Mouse (Mus musculus) urinary bladder, postnatal 4 days (tissue): ENCODE data around the gene Serpinh1.
A peak's percentile ranks its signal among the peaks of the same experiment; 100 is the strongest.

ENCODE experiments used
- DNase-seq, 2 experiments: peaks; one replicate each; pipeline ENCODE4 v3.0.0; 2021 to 2022; ENCODE audit warnings: low spot score in 2 of 2

Serpinh1 gene

DNA sequence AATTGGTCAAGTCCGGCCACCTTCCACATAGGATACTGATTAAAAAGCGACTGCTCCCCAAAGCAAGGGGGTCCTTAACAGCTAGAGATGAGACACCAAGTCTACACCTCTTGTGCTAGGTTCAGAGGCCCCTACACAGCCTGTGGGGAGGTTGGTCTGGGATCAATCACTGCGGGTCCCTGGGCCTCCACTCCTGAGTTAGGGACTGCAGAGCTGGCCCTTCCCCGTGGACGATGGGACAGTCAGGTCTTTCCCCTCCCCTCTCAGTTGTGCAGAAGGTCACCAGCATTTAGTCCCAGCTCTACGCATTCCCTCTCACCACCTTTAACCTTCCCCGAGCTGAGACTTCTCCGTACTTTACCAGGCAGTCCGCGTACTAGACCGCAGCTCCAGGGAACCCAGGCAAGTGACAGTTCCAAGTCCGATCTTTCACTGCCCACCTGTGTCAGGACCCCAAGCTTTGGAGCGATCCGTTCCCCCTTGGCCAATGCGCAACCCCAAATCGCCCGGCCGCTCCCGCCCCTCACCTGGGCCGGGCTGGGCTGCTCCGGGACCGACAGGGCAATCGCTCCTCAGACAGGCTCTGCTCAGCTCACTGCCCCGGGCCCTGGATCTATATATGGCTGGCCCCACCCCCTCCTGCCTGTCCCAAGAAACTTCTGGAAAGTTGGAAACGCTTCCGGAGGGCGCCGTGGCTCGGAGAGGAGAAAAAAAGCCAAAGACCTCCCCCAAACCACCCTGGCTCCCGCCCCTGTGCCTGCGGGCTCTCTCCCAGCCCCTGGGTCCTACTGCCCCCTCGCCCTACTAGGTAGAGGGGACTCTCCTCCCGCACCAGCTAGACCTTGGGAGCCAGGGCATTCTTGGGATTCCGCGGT is at the start of gene Serpinh1:
Serpinh1 (minus strand) TSS at position 714 of the 875 bp plus-strand sequence.
- peak; percentile 93 to 94 for DNase-seq

GRCm38 (mm10) chr7:99402477-99402876 is 49.4 kb upstream of the Serpinh1 start:
- DNase-seq = no peak

GRCm38 (mm10) chr7:99401373-99401772 is 48.3 kb upstream of the Serpinh1 start:
- DNase-seq = no peak

- no peak for DNase-seq
These were observed 44.1 kb upstream of the Serpinh1 start for GRCm38 (mm10) chr7:99396994-99397659.

- no peak for DNase-seq
These were observed 43.0 kb upstream of the Serpinh1 start for GRCm38 (mm10) chr7:99395908-99396616.

DNA sequence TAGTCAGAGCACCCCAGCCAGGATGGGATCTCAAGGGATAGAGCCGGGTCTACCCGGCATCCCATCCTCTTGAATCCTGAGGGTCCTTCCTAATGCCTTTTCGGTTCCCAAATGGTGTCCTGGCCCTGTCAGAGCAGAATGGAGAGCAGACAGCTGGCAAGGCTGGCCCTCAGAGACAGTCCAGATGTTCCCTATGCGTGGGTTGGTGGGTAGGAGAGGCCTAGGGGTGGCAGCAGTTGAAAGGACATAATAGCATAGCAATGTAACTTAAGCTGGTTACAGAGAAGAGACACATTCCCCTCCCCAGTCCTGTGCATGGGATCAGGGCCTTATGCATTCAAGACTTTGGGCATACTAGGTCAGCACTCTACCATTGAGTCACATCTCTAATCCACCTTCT is 42.3 kb upstream of the Serpinh1 start:
- DNase-seq = no peak

- DNase-seq = no peak
These were observed 40.8 kb upstream of the Serpinh1 start for GRCm38 (mm10) chr7:99393711-99394325.

DNA sequence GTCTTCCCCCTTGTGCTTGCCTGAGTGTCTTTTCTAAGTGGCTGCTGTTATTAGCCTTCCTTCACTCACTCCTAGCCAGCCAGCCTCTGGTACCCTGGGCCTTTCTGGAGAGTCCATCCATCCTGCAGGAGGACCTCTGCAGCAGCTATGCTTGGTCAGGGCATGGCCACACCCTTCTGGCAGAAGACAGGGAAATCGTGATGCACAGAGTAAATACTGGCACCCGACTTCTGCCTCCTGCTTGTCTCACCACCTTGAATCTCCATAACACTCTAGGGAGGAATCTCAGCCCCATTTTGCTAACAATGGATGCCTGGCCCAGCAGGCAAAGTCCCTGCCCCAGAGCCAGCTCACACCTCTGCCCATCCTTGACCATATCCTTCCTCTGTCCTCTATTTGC is 39.7 kb upstream of the Serpinh1 start:
- no peak for DNase-seq

- no peak for DNase-seq
These were observed 37.5 kb upstream of the Serpinh1 start for GRCm38 (mm10) chr7:99390559-99390958.

DNA sequence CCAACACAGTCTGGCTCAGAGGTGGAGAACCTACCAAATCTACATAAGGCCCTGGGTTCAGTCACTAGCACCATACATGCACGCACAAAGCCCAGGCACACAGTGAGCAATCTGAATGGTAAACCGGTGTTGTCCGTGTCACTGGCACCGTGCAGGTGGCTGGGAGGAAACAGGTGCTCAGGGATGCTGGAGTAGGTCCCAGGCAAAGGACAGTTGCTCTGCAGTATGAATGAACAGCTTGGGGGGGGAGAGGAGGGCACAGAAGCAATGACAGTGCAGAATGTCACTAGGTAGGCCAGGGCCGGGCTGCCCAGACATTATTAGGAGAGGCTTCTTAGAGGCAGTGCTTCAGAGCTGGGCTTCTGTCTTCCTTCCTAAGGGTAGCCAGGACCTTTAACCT is 34.3 kb upstream of the Serpinh1 start:
- DNase-seq = no peak

GRCm38 (mm10) chr7:99386811-99387210 is 33.8 kb upstream of the Serpinh1 start:
- no peak for DNase-seq

GRCm38 (mm10) chr7:99386030-99386429 is 33.0 kb upstream of the Serpinh1 start:
- no peak for DNase-seq

DNA sequence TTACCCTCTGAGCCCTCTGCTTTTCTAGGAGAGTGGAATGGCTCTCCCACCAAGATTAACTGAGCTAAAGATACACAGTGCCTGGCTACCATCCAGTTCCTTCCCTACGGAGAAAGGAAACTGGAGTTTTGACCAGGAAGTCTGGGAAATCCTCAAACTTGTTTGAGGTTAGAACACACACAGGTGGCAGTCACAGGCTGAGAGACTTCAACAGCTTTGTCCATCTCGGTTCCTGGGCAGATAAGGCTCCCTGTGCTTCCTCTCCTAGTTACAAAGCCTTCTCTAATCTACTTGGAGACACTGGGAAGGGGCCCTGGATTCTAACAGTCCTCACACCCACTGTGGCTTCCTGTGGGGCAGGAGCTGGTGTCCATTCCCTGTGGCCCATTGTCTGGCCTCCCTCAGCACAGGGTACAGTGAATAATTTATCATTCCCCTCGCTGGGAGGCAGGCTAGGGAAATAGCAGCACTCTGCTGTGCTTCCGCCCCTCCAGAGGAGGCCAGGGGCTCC is 31.1 kb upstream of the Serpinh1 start:
- DNase-seq = no peak

- no peak for DNase-seq
These were observed 30.2 kb upstream of the Serpinh1 start for GRCm38 (mm10) chr7:99383246-99383645.

DNA sequence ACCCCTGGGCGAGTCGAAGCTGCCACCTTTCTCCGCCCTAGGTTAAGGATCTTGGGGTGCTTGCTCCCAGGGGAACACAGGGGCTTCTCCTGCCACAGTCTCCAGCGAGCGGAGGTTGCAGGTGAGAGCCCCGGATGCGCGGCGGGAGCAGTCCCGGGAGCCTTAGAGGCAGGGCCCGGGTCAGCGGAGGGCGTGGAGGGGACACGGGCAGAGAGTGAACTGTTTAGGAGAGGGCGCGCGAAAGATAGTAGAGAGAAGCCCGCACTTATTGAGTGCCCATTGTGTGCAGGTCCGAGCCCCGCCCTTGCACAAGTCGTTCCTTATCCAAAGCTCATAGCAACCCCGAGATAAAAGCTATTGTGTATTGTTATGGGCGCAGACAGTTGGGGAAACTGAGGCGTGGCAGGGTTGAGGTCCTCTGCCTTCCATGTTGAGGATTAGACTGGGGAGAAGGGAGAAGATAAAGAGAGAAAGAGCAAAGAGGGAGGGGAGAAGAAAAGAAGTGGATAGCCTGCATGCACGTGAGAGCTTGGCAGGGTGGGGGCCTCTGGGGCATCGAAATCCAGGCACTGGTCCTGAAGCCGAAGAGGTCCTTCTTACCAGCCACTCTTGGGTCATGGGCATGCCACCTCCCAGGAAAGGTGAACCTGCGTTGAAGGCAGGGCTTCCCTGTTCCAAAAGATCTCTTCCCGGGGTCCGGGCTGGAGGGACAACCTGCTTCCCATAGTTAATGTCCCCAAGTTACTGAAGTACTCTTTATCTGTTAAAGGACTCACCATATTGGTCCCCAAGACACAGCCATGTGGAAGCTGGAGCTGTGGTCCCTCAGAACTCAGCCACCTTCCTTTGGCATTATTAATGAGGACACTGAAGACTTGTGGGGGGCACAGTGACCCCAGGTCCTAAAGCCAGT is 29.3 kb upstream of the Serpinh1 start:
- DNase-seq = no peak

- DNase-seq = peak; percentile 99 to 100
These were observed 28.4 kb upstream of the Serpinh1 start, which contains the start of gene Gdpd5 for GRCm38 (mm10) chr7:99381214-99382087. Gdpd5 (plus strand) TSS chr7:99381414.

DNA sequence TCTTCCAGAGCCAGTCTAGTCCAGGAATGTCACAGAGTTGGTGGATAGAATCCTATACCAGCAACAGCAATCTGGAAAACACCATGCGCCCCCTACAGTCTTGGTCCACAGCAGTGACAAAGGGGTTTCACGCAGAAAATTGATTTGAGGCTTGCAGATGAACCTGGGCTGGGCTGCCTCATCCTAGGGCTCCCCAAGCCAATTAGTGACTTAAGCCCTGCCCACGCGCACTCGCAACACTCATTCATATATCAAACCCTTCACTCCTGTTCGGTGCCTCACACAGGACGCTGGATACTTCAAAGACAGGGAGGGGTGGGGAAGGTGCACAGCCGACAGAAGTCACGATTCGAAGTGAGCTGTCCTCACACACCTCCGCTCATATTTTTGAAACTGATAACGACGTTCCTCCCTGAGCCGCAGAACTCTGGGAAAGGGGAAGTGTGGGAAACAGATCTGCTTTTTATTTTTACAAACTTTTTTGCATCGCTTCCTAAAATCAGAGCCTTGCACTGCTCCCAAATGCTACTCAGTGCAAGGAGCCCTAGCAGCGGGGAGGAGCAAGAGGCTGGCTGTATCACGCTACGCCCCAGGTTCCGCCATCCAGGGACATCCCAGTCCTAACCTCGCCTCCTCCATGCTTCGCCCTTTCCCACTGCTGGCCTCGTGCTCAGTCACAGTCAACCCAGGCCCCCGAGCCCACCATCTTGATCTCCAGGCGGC is 27.6 kb upstream of the Serpinh1 start:
- no peak for DNase-seq

DNA sequence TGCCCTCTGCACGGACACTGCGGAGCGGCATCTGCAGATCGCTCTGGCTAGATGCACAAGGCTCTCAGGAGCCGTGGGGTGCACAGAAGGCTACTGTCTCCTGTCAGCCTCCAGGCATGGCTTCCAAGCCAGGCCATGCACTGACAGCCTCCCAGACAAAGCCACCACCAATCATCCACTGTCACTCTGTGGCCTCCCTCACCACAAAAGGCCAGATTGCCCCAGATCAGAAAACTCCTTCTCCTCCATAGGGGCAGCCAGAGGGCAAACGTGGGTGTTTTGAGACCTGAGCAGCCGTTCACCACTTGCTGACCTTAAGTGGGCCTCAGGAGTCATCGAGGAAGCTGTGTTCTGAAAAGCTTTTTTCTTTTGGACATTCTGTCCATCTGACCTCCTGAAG is 25.8 kb upstream of the Serpinh1 start:
- no peak for DNase-seq

DNA sequence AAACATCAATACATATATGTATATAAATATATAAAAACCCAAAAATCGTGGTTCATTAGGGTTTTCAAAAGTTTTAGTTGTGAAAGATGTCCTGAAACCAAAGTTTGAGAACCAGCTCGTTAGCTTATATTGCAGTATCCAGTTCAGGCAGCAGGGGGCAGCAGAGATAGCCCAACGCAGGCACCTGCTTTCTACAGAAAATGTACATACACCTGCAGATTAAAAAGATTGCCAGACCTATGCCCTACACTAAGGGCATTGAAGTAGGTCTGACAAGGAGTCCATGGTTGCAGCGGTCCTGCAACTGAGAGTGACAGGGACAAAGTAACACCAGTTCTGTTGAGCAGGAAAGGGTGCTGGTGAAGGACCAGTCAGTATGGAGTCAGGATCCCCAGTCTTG is 22.4 kb upstream of the Serpinh1 start:
- DNase-seq = peak; percentile 47 to 88
